Mouse (Mus musculus): ENCODE measurements around the gene Tex50. TPM values are rescaled to one million over a fixed set of nuclear protein-coding genes. Genes with fewer than 3 reads are reported as not detected.

Tex50 gene
- polyA plus RNA-seq, 1 experiment from 2014 or later = 0.59 TPM

DNA sequence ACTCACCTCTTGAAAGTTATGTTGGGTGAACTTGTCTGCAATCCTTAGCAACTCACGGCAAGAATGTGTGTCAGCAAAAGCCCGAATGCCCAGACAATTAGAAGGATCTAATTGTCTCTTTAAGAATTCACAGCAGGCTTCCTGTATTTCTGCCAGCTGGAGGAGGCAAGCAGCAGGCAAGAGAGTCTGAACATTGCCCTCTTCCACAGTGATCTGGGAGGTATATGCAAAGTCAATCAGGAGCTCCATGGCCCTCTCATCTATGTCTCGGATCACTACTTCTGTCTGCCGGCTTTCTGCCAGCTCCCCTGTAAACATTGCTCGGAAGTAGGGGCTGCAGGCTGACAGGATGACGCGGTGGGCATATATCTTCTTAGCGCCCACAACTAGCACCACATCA, 49.9 kb downstream of the Tex50 start:
- Histone ChIP-seq H3K9ac (no peak overlapping the region), H3K36me3 (peaks cover 17% of the 10 kb centered on the region), H3K4me1 (no peaks in the 10 kb centered on the region), H3K27me3 (no peaks in the 10 kb centered on the region), H3K4me2 (no peak overlapping the region), H3K9me3 (no peaks in the 10 kb centered on the region), H3K27ac (no peak overlapping the region), H3K4me3 (no peak overlapping the region)
- WGBS = 91% methylated on average over 8 of the region's 8 CpGs
- no peak for ATAC-seq (ENCODE audit: insufficient number of reproducible peaks, insufficient read depth, low FRiP score, low TSS enrichment, low read depth)

Other genes with a start within 250 kb of the Tex50 start
- gene Serpinc1, start 180.7 kb downstream of the Tex50 start, polyA plus RNA-seq (2015; fragmentation: Nextera tagmentation; extraction: Ambion mirVana) = 2.3 and 5.5 TPM in 2 replicates
- 8.8 and 11.7 TPM in 2 replicates for gene Zbtb37, start 124.5 kb downstream of the Tex50 start, polyA plus RNA-seq (2015; fragmentation: Nextera tagmentation; extraction: Ambion mirVana)
- gene Dars2, start 88.7 kb downstream of the Tex50 start, polyA plus RNA-seq (2015; fragmentation: Nextera tagmentation; extraction: Ambion mirVana) = 26.2 TPM in 2 replicates
- gene Cenpl, start 88.6 kb downstream of the Tex50 start, polyA plus RNA-seq (2015; fragmentation: Nextera tagmentation; extraction: Ambion mirVana) = 36.1 and 36.2 TPM in 2 replicates
- gene Klhl20, start 27.8 kb downstream of the Tex50 start, polyA plus RNA-seq (2015; fragmentation: Nextera tagmentation; extraction: Ambion mirVana) = 18.1 and 23.1 TPM in 2 replicates
- 4.6 and 5.0 TPM in 2 replicates for gene Ankrd45, start 16.6 kb downstream of the Tex50 start, polyA plus RNA-seq (2015; fragmentation: Nextera tagmentation; extraction: Ambion mirVana)
- 386 and 412 TPM in 2 replicates for gene Prdx6, start 91.9 kb upstream of the Tex50 start, polyA plus RNA-seq (2015; fragmentation: Nextera tagmentation; extraction: Ambion mirVana)
- gene Tnfsf4, start 236.1 kb upstream of the Tex50 start, polyA plus RNA-seq (2015; fragmentation: Nextera tagmentation; extraction: Ambion mirVana) = not detected in 2 replicates

Data from embryonic facial prominence, embryonic 13.5 days (tissue).